Mouse (Mus musculus): ENCODE data around the gene Stag1. TPM values are rescaled to one million over a fixed set of nuclear protein-coding genes. Genes with fewer than 3 reads are reported as not detected.

The Stag1 gene
- polyA plus RNA-seq, 1 experiment, result not detected

- Histone ChIP-seq H3K27ac (ENCODE audit: insufficient read depth, low read depth, low read length) (no peak overlapping the region), H3K4me1 (ENCODE audit: control insufficient read depth, insufficient read depth, low read length) (no peaks in the 10 kb centered on the region), H3K4me3 (ENCODE audit: insufficient read depth, low read depth, low read length) (no peak overlapping the region)
- no peak for TF ChIP-seq POLR2A (IDR thresholded peaks at IDR 0.05; ENCODE audit: insufficient read depth, low read depth, low read length)
- WGBS, result 56% methylated on average over 5 of the region's 5 CpGs
Observed at GRCm38 (mm10) chr9:100962903-100963427, 365.4 kb downstream of the Stag1 start.

- no peak for TF ChIP-seq CTCF (IDR thresholded peaks at IDR 0.05; ENCODE audit: insufficient read depth, low read depth, low read length)
- TF ChIP-seq POLR2A (IDR thresholded peaks at IDR 0.05; ENCODE audit: insufficient read depth, low read depth, low read length), result no peak
- Histone ChIP-seq H3K4me1 (ENCODE audit: control insufficient read depth, insufficient read depth, low read length) (no peaks in the 10 kb centered on the region), H3K4me3 (ENCODE audit: insufficient read depth, low read depth, low read length) (no peak overlapping the region), H3K27ac (ENCODE audit: insufficient read depth, low read depth, low read length) (no peak overlapping the region)
- WGBS, result 70% methylated on average over 1 of the region's 1 CpGs
Observed at GRCm38 (mm10) chr9:100963428-100963912, 365.9 kb downstream of the Stag1 start.

GRCm38 (mm10) chr9:100964106-100964505, 366.5 kb downstream of the Stag1 start:
- Histone ChIP-seq H3K27ac (ENCODE audit: insufficient read depth, low read depth, low read length) (no peak overlapping the region), H3K4me1 (ENCODE audit: control insufficient read depth, insufficient read depth, low read length) (no peaks in the 10 kb centered on the region), H3K4me3 (ENCODE audit: insufficient read depth, low read depth, low read length) (no peak overlapping the region)
- 70% methylated on average over 4 of the region's 4 CpGs for WGBS
- TF ChIP-seq CTCF (IDR thresholded peaks at IDR 0.05; ENCODE audit: insufficient read depth, low read depth, low read length) (no peak), POLR2A (IDR thresholded peaks at IDR 0.05; ENCODE audit: insufficient read depth, low read depth, low read length) (no peak)

GRCm38 (mm10) chr9:100969461-100969860, 371.9 kb downstream of the Stag1 start:
- no peaks in the 10 kb centered on the region for H3K4me1 ChIP-seq (ENCODE audit: control insufficient read depth, insufficient read depth, low read length)
- 96% methylated on average over 2 of the region's 2 CpGs for WGBS
- H3K4me3 ChIP-seq (ENCODE audit: insufficient read depth, low read depth, low read length), result no peak overlapping the region
- no peak overlapping the region for H3K27ac ChIP-seq (ENCODE audit: insufficient read depth, low read depth, low read length)
- TF ChIP-seq POLR2A (IDR thresholded peaks at IDR 0.05; ENCODE audit: insufficient read depth, low read depth, low read length), result no peak
- TF ChIP-seq CTCF (IDR thresholded peaks at IDR 0.05; ENCODE audit: insufficient read depth, low read depth, low read length), result no peak

GRCm38 (mm10) chr9:100978666-100979065, 381.1 kb downstream of the Stag1 start:
- TF ChIP-seq POLR2A (IDR thresholded peaks at IDR 0.05; ENCODE audit: insufficient read depth, low read depth, low read length) (no peak), CTCF (IDR thresholded peaks at IDR 0.05; ENCODE audit: insufficient read depth, low read depth, low read length) (no peak)
- H3K4me3 ChIP-seq (ENCODE audit: insufficient read depth, low read depth, low read length), result no peak overlapping the region
- no peak overlapping the region for H3K27ac ChIP-seq (ENCODE audit: insufficient read depth, low read depth, low read length)
- H3K4me1 ChIP-seq (ENCODE audit: control insufficient read depth, insufficient read depth, low read length), result no peaks in the 10 kb centered on the region
- WGBS, result 95% methylated on average over 5 of the region's 5 CpGs

GRCm38 (mm10) chr9:100979260-100979659, 381.7 kb downstream of the Stag1 start:
- TF ChIP-seq POLR2A (IDR thresholded peaks at IDR 0.05; ENCODE audit: insufficient read depth, low read depth, low read length), result no peak
- no peak for TF ChIP-seq CTCF (IDR thresholded peaks at IDR 0.05; ENCODE audit: insufficient read depth, low read depth, low read length)
- 70% methylated on average over 5 of the region's 5 CpGs for WGBS
- Histone ChIP-seq H3K27ac (ENCODE audit: insufficient read depth, low read depth, low read length) (no peak overlapping the region), H3K4me3 (ENCODE audit: insufficient read depth, low read depth, low read length) (no peak overlapping the region), H3K4me1 (ENCODE audit: control insufficient read depth, insufficient read depth, low read length) (no peaks in the 10 kb centered on the region)

- TF ChIP-seq CTCF (IDR thresholded peaks at IDR 0.05; ENCODE audit: insufficient read depth, low read depth, low read length) (no peak), POLR2A (IDR thresholded peaks at IDR 0.05; ENCODE audit: insufficient read depth, low read depth, low read length) (no peak)
- Histone ChIP-seq H3K4me3 (ENCODE audit: insufficient read depth, low read depth, low read length) (no peak overlapping the region), H3K4me1 (ENCODE audit: control insufficient read depth, insufficient read depth, low read length) (no peaks in the 10 kb centered on the region), H3K27ac (ENCODE audit: insufficient read depth, low read depth, low read length) (no peak overlapping the region)
- 91% methylated on average over 7 of the region's 7 CpGs for WGBS
Observed at GRCm38 (mm10) chr9:100982786-100983185, 385.2 kb downstream of the Stag1 start.

GRCm38 (mm10) chr9:100984381-100985310, 387.0 kb downstream of the Stag1 start:
- 96% methylated on average over 25 of the region's 25 CpGs for WGBS
- H3K27ac ChIP-seq (ENCODE audit: insufficient read depth, low read depth, low read length), result no peak overlapping the region
- no peak for TF ChIP-seq POLR2A (IDR thresholded peaks at IDR 0.05; ENCODE audit: insufficient read depth, low read depth, low read length)
- no peak for TF ChIP-seq CTCF (IDR thresholded peaks at IDR 0.05; ENCODE audit: insufficient read depth, low read depth, low read length)
- H3K4me1 ChIP-seq (ENCODE audit: control insufficient read depth, insufficient read depth, low read length), result no peaks in the 10 kb centered on the region
- H3K4me3 ChIP-seq (ENCODE audit: insufficient read depth, low read depth, low read length), result no peak overlapping the region

- no peaks in the 10 kb centered on the region for H3K4me1 ChIP-seq (ENCODE audit: control insufficient read depth, insufficient read depth, low read length)
- TF ChIP-seq POLR2A (IDR thresholded peaks at IDR 0.05; ENCODE audit: insufficient read depth, low read depth, low read length) (no peak), CTCF (IDR thresholded peaks at IDR 0.05; ENCODE audit: insufficient read depth, low read depth, low read length) (no peak)
- H3K27ac ChIP-seq (ENCODE audit: insufficient read depth, low read depth, low read length), result no peak overlapping the region
- H3K4me3 ChIP-seq (ENCODE audit: insufficient read depth, low read depth, low read length), result no peak overlapping the region
- WGBS, result 91% methylated on average over 5 of the region's 5 CpGs
Observed at GRCm38 (mm10) chr9:100987006-100987405, 389.4 kb downstream of the Stag1 start.

Data from olfactory bulb, adult 2 months (tissue).